Mouse (Mus musculus): Measurements from ENCODE around the gene Fam20b. TPM values are rescaled to one million over a fixed set of nuclear protein-coding genes. Genes with fewer than 3 reads are reported as not detected.

Gene Fam20b
- polyA plus RNA-seq, 1 experiment = 44.4 TPM

DNA sequence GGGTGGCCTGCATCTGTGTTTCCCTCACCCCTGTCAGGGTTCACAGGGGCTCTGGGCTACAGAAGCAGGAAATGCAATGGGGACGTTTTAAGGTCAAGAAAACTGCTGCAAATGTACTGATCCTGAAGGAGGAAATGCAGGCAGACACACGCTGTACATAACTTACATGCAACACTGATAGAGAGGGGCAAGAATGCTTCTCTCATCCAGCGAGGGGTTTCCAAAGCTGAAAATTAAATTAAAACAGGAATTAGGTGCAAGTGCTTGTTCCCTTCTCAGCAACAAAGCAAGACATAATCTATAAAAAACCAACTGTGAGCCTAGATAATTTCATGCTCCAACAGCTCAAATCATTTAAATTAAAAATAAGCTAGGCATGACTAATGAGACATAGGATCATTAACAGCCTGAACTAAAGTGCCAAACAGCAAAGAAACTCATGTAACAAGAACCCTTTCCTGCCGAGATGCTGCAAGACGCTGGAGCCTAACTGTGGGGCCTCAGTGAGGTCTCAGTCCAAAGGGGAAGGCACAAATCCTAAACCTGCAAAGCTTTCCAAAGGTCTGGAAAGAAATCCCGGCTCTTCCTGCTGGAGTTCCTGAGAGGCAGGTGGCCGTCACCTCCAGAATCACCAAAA lies 32.7 kb downstream of the Fam20b start:
- DNase-seq (ENCODE audit: low read depth) = no peak
- no peak for TF ChIP-seq POLR2A (IDR thresholded peaks at IDR 0.05; ENCODE audit: borderline replicate concordance, extremely low read depth, insufficient read depth, insufficient read length, poor library complexity, severe bottlenecking)
- TF ChIP-seq CTCF (IDR thresholded peaks at IDR 0.05; ENCODE audit: borderline replicate concordance, extremely low read depth, insufficient read depth, insufficient read length) = no peak

DNA sequence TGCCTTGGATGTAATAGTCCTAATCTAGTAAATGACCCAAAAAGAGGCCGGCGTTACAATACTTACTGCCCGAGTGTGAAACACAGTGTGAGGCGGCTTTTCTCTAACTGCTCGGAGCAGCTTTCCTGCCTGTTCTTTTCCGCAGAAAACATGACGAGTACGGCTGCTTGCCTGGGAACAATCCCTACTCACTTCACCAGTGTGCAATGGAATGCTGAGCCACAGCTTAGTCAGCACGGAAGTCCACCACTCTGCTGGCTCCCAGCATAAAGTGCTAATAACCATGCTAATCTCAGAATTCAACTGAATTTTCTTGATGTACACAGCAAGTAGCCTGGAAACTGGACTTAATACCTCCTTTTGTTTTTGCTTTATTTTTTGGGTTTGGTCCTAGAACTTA lies 39.3 kb downstream of the Fam20b start:
- no peak for DNase-seq (ENCODE audit: low read depth)
- TF ChIP-seq CTCF (IDR thresholded peaks at IDR 0.05; ENCODE audit: borderline replicate concordance, extremely low read depth, insufficient read depth, insufficient read length) (no peak), POLR2A (IDR thresholded peaks at IDR 0.05; ENCODE audit: borderline replicate concordance, extremely low read depth, insufficient read depth, insufficient read length, poor library complexity, severe bottlenecking) (no peak)

DNA sequence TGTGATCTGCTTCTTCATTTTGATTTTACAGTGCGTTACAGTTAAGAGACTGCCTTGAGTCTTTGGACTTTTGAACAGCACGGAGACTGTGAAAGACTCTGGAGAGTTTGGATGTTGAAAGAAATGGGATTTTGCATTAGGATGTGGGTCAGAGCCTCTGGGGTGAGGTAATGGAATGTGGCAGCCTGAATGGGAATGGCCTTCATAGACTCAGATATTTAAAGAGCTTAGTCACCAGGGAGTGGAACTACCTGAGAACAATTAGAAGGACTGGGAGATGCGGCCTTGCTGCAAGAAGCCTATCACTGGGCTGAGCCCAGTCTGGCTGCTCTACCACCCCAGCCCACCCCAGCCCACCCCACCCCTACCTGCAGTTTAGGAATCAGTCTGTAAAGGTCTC lies 41.7 kb downstream of the Fam20b start:
- no peak for TF ChIP-seq CTCF (IDR thresholded peaks at IDR 0.05; ENCODE audit: borderline replicate concordance, extremely low read depth, insufficient read depth, insufficient read length)
- TF ChIP-seq POLR2A (IDR thresholded peaks at IDR 0.05; ENCODE audit: borderline replicate concordance, extremely low read depth, insufficient read depth, insufficient read length, poor library complexity, severe bottlenecking) = no peak
- DNase-seq (ENCODE audit: low read depth) = no peak

DNA sequence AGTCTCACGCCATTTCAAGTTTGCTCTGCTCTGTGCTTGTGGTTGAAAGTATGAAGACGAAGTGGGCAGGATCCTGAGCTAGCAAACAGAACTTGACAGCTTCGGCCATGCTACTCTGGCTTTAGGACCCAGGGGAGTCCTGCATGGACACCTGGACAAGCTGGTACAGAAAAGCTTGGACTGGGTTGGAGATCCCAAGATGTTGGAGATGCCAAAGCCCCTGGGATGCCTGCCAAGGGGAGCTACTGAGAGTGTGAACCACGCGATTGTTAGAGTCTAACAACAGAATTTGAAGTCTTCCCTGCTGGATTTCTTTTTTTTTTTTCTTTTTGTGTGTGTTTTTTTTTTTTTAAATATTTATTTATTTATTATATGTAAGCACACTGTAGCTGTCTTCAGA lies 42.3 kb downstream of the Fam20b start:
- DNase-seq (ENCODE audit: low read depth) = no peak
- TF ChIP-seq CTCF (IDR thresholded peaks at IDR 0.05; ENCODE audit: borderline replicate concordance, extremely low read depth, insufficient read depth, insufficient read length) (no peak), POLR2A (IDR thresholded peaks at IDR 0.05; ENCODE audit: borderline replicate concordance, extremely low read depth, insufficient read depth, insufficient read length, poor library complexity, severe bottlenecking) (no peak)

DNA sequence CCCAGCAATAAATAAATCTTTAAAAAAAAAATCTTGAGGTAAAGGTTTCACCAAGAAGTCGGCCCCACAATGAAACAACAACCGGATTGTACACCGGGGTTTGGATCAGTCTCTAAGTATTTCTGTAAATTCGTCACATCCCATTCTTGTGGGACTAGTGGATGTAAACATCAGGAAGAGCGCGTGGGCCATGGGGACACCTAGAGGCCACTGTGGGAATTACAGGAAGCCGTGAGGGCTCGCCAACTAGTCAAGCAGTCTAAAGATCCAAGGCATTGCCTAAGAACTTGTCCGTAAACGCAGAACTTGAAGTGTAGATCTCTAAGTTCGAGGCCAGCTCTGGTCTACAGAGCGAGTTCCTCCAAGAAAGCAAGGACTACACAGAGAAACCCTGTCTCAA lies 42.7 kb downstream of the Fam20b start:
- peak; percentile 73 for DNase-seq (ENCODE audit: low read depth)
- TF ChIP-seq CTCF (IDR thresholded peaks at IDR 0.05; ENCODE audit: borderline replicate concordance, extremely low read depth, insufficient read depth, insufficient read length) (peak; percentile 82), POLR2A (IDR thresholded peaks at IDR 0.05; ENCODE audit: borderline replicate concordance, extremely low read depth, insufficient read depth, insufficient read length, poor library complexity, severe bottlenecking) (no peak)

DNA sequence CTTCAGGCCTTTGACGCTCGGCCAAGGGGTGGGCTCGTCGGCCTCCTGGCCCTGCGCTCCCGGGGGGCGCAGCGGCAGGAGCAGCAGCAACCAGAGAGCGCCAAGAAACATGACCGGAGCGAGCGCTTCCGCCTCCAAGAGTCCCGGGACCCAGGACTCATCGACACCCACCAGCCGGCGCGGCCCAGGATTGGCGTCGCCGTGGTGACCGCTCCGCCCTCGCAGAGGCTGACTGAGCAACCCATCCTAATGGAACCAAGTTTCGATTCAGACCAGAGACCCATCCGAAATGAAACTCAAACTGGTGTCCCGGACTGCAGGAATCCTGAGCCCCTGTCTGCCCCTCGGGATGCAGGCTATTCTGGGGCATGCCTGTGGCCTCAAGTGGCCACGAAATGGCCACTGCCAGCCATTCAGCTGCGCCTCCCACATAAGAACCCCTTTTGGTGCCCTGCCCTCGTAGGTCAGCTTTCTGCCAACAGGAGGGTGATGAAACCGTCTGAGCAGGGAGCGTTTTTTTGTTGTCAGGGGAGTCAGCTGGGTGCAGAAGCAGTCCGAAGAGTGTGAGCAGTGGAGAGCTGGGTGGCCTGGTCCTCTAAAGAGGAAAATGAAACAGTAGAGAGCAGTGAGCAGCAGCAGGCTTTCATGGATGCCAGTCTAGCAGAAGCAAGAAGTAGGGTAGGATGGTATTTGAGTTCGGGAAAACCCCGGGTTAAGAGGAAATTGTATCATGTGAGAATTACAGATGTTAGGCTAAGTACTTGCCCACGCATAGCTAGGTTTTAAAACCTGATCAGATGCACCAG lies 44.5 kb downstream of the Fam20b start, which contains the start of gene Tor3a:
Gene Tor3a, minus strand, starts transcription at position 162 of the 806 bp plus-strand sequence.
- DNase-seq (ENCODE audit: low read depth) = peak; percentile 76
- no peak for TF ChIP-seq POLR2A (IDR thresholded peaks at IDR 0.05; ENCODE audit: borderline replicate concordance, extremely low read depth, insufficient read depth, insufficient read length, poor library complexity, severe bottlenecking)
- no peak for TF ChIP-seq CTCF (IDR thresholded peaks at IDR 0.05; ENCODE audit: borderline replicate concordance, extremely low read depth, insufficient read depth, insufficient read length)

DNA sequence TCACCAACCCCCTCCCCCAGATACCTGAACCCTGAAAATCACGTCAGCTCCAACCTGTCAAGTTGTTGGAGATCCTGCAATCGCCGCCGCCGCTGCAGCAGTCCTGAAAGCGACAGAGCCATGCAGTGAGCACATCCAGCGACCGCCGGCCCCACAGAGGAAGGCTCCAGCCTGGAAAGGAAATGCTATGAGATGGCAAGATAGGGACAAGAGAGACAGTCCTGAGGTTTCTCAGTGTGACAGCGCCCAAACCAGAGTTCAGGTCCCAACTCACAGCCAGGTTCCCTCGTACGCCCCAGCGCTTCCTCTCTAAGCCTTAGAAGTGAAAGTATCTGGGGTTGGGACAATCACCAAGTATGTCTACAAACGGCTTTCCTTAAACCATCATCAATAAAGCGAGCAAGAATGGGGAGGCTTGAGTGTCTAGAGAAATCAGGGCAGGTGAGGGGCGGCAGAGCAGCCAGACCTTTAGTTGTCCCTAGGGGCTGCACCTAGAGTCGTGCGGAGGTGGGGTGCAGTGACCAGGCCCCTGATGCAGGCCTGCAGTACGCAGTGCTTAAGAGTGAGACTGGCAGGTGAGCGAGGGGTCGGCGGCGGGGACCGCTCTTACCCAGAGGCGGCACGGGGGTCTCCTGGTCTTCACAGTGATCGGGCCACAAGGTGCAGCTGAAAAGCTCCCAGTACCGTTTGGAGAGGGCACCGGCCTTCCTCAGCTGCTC lies 45.3 kb downstream of the Fam20b start:
- peak; percentile 46 for DNase-seq (ENCODE audit: low read depth)
- TF ChIP-seq POLR2A (IDR thresholded peaks at IDR 0.05; ENCODE audit: borderline replicate concordance, extremely low read depth, insufficient read depth, insufficient read length, poor library complexity, severe bottlenecking) (no peak), CTCF (IDR thresholded peaks at IDR 0.05; ENCODE audit: borderline replicate concordance, extremely low read depth, insufficient read depth, insufficient read length) (no peak)

DNA sequence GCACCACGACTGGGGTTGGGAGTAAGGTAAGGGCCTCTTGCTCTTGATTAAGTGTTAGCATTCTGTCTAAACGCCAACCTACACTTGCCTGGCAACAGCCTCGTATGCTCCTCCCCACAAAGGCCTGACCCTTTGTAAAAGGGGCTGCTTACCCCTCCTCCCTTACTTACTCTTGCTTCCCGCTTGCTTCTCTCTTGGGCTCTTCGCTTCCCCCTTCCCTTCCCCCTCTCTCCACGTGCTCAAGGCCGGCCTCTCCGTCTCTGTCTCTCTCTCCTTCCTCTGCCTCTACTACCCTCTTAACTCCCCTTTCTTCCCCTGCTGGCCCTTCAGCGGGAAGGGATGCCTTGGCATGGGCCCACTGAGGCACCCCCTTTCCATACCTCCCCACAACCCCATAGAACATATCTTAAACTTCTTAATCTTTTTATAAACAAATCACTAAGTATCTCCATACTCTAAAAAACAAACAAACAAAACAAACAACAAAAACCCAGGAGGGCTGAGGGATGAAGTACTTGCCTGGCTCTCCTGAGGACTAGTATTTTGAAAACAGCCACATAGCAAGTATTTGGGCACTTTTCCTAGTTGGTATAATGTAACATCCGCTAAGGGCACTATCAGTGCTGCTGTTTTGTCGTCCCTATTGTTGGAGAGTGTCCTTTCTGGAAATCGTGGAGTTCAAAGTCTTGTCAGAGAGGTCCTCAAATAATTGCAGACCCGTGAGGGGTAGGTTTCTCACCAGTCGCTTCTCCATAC lies 46.0 kb downstream of the Fam20b start:
- TF ChIP-seq POLR2A (IDR thresholded peaks at IDR 0.05; ENCODE audit: borderline replicate concordance, extremely low read depth, insufficient read depth, insufficient read length, poor library complexity, severe bottlenecking) = no peak
- TF ChIP-seq CTCF (IDR thresholded peaks at IDR 0.05; ENCODE audit: borderline replicate concordance, extremely low read depth, insufficient read depth, insufficient read length) = no peak
- DNase-seq (ENCODE audit: low read depth) = peak; percentile 40

DNA sequence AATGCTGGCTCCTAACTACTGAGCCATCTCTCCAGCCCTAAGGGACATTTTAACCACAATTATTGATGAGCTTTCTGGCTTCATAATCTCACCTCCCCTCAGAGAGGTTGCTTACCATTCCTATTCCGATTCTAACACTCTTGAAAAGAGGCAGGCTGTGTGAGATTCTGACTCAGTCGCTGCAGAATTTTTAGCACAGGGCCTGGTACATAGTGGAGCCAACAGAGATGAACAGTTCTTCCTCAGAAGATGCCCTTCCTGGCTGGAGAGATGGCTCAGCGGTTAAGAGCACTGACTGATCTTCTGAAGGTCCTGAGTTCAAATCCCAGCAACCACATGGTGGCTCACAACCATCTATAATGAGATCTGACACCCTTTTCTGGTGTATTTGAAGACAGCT lies 47.0 kb downstream of the Fam20b start:
- DNase-seq (ENCODE audit: low read depth) = no peak
- TF ChIP-seq POLR2A (IDR thresholded peaks at IDR 0.05; ENCODE audit: borderline replicate concordance, extremely low read depth, insufficient read depth, insufficient read length, poor library complexity, severe bottlenecking) (no peak), CTCF (IDR thresholded peaks at IDR 0.05; ENCODE audit: borderline replicate concordance, extremely low read depth, insufficient read depth, insufficient read length) (no peak)

DNA sequence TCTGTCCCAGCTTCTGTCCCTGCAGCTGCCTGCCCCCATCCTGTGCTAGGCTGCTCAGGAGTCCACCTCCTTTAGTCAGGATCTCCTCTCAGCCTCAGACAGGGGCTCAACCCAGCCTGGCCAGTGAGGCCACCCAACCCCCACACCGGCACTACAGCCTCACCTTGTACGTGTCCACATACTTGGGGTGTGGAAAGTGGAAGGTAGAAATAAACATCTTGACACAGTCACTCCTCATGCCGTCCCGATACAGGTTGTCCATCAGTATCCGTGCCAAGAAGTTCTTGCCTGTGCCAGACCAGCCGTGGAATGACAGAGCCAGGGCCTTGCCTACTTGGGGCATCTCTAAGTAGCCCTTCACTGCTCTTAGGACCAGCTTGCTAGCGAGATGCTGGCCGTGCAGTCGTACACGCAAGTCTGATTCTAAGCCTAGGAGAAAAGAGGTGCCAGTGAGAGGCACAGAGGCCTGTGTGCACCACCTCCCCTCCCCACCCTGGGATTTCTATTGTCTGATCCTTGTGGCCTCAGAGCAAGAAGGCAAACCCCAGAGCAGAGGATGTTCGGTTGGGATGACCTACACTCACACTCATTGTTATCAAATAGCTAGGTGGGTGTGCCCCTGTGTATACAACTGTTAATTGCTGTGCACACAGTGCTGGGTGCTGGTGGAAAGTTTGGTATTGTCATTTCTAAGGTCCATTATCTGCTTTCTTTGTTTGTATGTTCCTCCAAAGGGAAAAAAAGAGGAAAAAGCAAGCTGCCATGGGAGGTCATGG lies 49.5 kb downstream of the Fam20b start:
- TF ChIP-seq CTCF (IDR thresholded peaks at IDR 0.05; ENCODE audit: borderline replicate concordance, extremely low read depth, insufficient read depth, insufficient read length) (no peak), POLR2A (IDR thresholded peaks at IDR 0.05; ENCODE audit: borderline replicate concordance, extremely low read depth, insufficient read depth, insufficient read length, poor library complexity, severe bottlenecking) (no peak)
- DNase-seq (ENCODE audit: low read depth) = no peak
